Mouse (Mus musculus): ENCODE measurements around the gene Hnrnph3.

Gene Hnrnph3

GRCm38 (mm10) chr10:62984495-62984894 is 39.5 kb downstream of the Hnrnph3 start:
- DNase-seq (ENCODE audit: low spot score in 2 of 2): no peak

GRCm38 (mm10) chr10:62984072-62984471 is 39.9 kb downstream of the Hnrnph3 start:
- DNase-seq (ENCODE audit: low spot score in 2 of 2): no peak

- peak; percentile 81 for DNase-seq (ENCODE audit: low spot score in 2 of 2)
Observed at GRCm38 (mm10) chr10:62980039-62980954, 43.7 kb downstream of the Hnrnph3 start, which contains the start of gene Rufy2. Gene Rufy2, plus strand, starts transcription at chr10:62980223.

- DNase-seq (ENCODE audit: low spot score in 2 of 2): no peak
Observed at GRCm38 (mm10) chr10:62979667-62980038, 44.4 kb downstream of the Hnrnph3 start.

- no peak for DNase-seq (ENCODE audit: low spot score in 2 of 2)
Observed at GRCm38 (mm10) chr10:62971821-62972220, 52.2 kb downstream of the Hnrnph3 start.

- no peak for DNase-seq (ENCODE audit: low spot score in 2 of 2)
Observed at GRCm38 (mm10) chr10:62966291-62966690, 57.7 kb downstream of the Hnrnph3 start.

- DNase-seq (ENCODE audit: low spot score in 2 of 2): no peak
Observed at GRCm38 (mm10) chr10:62965796-62966195, 58.2 kb downstream of the Hnrnph3 start.
